Mouse (Mus musculus) MEL (cell line): Measurements from ENCODE around the gene Gm43517.

ENCODE experiments used
- CTCF ChIP-seq, 3 experiments: IDR thresholded peaks in 2 of 3; conservative IDR thresholded peaks in 1 of 3; 2 replicates each; pipeline ENCODE4 v1.5.1; 2011 to 2012; ENCODE audit warnings: low read length in 3 of 3, low read depth in 2 of 3, mild to moderate bottlenecking in 2 of 3, improper control_type of control experiment in 1 of 3, inconsistent platforms in 1 of 3, mixed read lengths in 1 of 3, moderate library complexity in 1 of 3; ENCODE audit not compliant: control insufficient read depth in 1 of 3, insufficient read depth in 1 of 3, poor library complexity in 1 of 3, severe bottlenecking in 1 of 3
- EP300 ChIP-seq, 2 experiments: IDR thresholded peaks; 2 replicates each; pipeline ENCODE4 v1.6.1; 2011; ENCODE audit warnings: improper control_type of control experiment in 2 of 2, low read length in 2 of 2, low read depth in 1 of 2, mild to moderate bottlenecking in 1 of 2
- GATA1 ChIP-seq: IDR thresholded peaks from 2 replicates; pipeline ENCODE4 v1.6.1; 2011; ENCODE audit warnings: low read depth, low read length, improper control_type of control experiment
- POLR2A ChIP-seq, 2 experiments: IDR thresholded peaks; 2 replicates each; pipeline ENCODE4 v1.6.1; 2011 to 2012; ENCODE audit warnings: low read length in 2 of 2, mild to moderate bottlenecking in 2 of 2, control low read depth in 1 of 2, improper control_type of control experiment in 1 of 2, low read depth in 1 of 2, moderate library complexity in 1 of 2; ENCODE audit not compliant: control insufficient read depth in 1 of 2, insufficient read depth in 1 of 2, poor library complexity in 1 of 2
- TCF12 ChIP-seq: IDR thresholded peaks from 2 replicates; pipeline ENCODE4 v1.6.1; 2014; ENCODE audit warnings: low read depth, mild to moderate bottlenecking, inconsistent platforms, low read length, improper control_type of control experiment, moderate library complexity
- UBTF ChIP-seq: IDR thresholded peaks from 2 replicates; pipeline ENCODE4 v1.6.1; 2012; ENCODE audit warnings: low read depth, mild to moderate bottlenecking, inconsistent platforms, low read length, improper control_type of control experiment, moderate library complexity, borderline replicate concordance; ENCODE audit not compliant: insufficient read depth
- USF1 ChIP-seq: IDR thresholded peaks from 2 replicates; pipeline ENCODE4 v1.6.1; 2014; ENCODE audit warnings: low read depth, mild to moderate bottlenecking, inconsistent platforms, low read length, improper control_type of control experiment, moderate library complexity
- ZKSCAN1 ChIP-seq: IDR thresholded peaks from 2 replicates; pipeline ENCODE4 v1.6.1; 2012; ENCODE audit warnings: low read depth, mild to moderate bottlenecking, inconsistent platforms, low read length, improper control_type of control experiment, moderate library complexity

DNA sequence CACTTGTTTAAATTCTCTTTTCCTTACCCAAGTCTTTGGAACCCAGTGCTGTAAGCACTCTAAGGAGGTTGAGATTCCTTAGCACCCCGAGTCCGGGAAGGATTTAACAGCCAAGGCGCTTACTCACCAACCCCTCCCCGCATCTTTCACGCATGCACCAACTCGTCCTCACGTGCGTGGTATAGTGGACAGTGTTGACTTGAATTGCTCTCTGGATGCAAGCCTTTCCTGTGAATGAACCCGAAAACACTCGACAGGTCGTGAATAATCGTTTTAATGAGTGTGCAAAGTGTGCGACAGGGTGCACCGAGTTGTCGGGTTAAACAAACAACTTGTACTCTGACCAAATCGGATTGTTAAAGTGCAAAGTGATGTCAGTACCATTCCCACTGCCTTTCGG is 9.9 kb downstream of the Gm43517 start:
- TF ChIP-seq UBTF, result no peak
- TF ChIP-seq TCF12, result no peak
- no peak for TF ChIP-seq ZKSCAN1
- no peak for TF ChIP-seq CTCF (IDR thresholded peaks at IDR 0.05 in 2 of 3, conservative IDR thresholded peaks at IDR 0.05 in 1 of 3; ENCODE audit: control insufficient read depth in 1 of 3, insufficient read depth in 1 of 3, low read depth in 2 of 3, low read length in 3 of 3, poor library complexity in 1 of 3, severe bottlenecking in 1 of 3)
- no peak for TF ChIP-seq USF1
- TF ChIP-seq EP300 (IDR thresholded peaks at IDR 0.05; ENCODE audit: low read depth in 1 of 2, low read length in 2 of 2), result no peak
- TF ChIP-seq POLR2A (IDR thresholded peaks at IDR 0.05; ENCODE audit: control insufficient read depth in 1 of 2, insufficient read depth in 1 of 2, low read depth in 1 of 2, low read length in 2 of 2, poor library complexity in 1 of 2), result no peak
- TF ChIP-seq GATA1, result no peak
